Mouse (Mus musculus) adrenal gland, adult (tissue): ENCODE data around the gene Gm20481.
"Not testable (repeated sequence)": the region's sequence is repeated elsewhere in the genome, so short reads cannot be mapped to it uniquely, and the experiment has no call there.

ENCODE experiments used
- DNase-seq, 2 experiments: peaks; one replicate each; pipeline ENCODE4 v3.0.0; 2022 to 2023; ENCODE audit warnings: low spot score in 1 of 2; ENCODE audit not compliant: inconsistent age in 2 of 2

Gene Gm20481

DNA sequence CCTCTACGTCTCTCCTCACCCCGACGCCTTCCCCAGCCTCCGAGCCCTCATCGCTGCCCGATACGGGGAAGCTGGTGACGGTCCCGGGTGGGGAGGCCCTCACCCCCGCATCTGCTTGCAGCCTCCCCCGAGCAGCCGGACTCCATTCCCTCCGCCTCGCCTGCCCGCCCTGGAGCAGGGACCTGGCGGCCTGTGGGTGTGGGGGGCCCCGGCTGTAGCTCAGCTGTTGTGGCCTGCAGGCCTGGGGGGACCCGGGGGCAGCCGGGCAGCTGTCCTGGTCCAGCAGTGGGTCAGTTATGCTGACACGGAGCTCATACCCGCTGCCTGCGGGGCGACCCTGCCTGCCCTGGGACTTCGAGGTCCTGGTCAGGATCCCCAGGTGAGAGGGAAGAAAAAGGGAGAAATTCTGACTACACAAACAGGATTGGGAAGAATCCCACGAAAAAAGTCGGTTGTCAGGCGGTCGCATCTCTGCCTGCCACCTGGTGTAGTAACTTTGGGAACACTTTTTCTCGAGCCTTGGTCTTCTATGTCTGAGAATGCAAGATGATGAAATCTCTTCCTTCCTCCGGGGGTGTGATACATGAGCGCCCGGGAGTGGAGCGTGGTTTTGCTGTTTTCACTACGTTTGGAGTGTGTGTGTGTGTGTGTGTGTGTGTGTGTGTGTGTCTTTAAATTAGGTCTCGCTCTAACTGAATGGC, 31.9 kb downstream of the Gm20481 start:
- no peak for DNase-seq

DNA sequence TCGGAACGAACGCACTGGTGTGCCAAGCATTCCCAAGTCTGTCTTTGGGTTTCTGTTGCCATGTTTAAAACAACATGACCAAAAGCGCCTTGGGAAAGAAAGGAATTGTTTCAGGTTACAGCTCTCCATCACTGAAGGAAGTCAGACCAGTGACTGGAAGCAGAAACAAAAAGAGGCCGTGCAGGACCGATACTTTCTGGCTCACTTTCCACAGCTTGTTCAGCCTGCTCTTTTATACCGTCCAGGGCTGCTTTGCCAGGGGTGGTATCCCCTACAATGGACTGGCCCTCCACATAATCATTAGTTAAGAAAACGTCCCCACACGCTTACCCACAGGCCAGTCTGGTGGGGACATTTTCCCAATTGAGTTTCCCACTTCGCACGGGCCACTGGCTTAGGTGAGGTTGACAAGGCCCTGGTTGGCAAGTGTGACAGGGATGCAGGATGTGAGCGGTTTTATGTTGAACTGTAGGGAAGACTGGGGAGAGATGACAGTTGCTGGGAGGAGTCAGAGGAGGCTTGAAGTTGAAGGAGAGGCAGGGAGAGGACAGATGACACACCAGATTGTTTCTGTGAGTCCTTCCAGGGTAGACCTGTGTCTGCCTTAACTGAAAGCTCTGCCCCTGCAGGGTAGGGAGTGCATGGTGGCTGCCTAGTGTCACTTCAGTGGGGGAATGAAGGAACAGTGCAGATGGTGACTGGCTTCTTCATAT, 32.6 kb downstream of the Gm20481 start:
- DNase-seq: no peak

DNA sequence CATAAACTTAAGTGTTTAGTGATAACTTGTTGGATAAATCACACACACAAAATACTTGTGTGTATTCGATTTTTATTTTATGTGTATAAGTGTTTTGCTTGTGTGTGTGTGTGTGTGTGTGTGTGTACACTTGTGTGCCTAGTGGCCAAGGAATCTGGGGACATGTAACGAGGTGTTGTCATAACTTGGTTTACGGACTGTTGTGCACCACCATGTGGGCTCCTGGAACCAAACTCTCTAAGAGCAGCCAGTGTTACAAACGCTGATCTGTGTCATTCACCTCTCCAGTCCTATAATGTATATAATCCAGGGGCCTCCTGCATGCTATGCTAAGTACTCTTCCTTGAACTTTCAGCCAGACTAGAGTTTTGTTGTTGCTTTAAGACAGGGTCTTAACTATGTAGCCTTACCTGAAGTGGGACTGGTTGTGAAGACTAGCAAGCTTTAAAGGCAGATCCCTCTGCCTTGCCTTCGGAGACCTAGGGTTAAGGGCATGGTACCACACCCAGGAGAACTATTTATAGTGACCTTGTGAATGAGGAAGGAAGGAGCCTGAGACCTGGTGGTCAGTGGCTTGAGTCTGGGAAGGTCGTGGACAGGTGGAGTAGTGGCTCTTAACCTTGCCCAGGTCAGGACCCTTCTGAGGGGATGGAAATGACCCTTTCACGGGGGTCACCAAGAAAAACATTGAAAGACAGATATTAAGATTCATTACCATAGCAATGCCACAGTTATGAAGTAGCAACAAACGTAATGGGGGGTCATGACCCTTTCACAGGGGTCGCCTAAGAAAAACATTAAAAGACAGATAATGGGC, 33.5 kb downstream of the Gm20481 start:
- no peak for DNase-seq

DNA sequence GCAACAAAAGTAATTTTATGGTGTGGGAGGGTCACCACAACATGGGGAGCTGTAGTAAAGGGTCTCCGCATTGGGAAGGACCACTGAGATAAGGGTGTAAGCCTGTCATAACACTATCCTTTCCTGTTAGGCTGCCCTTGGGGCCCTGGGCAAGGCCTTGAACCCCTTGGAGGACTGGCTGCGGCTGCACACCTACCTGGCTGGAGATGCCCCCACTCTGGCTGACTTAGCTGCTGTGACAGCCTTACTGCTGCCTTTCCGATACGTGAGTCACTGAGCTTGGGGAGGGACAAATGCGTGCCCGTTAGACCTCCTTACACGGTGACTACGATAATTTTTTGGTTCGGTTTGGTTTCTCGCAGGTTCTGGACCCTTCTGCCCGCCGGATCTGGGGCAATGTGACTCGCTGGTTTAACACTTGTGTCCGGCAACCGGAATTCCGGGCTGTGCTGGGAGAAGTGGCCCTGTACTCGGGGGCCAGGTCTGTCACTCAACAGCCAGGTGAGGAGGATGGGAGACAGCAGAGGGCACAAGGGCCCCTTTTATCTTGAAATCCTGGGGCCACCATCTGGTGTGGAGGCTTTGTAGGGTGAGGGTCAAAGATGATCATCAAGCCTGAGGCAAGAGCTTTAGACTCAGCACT, 34.5 kb downstream of the Gm20481 start:
- DNase-seq: no peak

DNA sequence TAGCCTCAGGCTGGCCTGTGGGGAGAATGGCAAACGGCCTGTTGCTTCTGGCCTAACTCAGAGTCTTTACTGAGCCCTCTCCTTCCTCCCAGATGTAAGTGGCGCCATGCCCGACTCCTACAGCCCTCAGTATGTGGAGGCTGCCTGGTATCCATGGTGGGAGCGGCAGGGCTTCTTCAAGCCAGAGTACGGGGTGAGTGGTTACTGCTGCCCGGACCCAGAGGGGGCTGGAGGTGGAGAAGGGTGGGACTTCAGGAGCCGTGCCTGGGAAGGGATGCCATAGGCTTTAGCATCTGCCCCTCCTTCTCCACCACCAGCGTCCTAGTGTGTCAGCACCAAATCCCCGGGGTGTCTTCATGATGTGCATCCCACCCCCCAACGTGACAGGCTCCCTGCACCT, 35.4 kb downstream of the Gm20481 start:
- no peak for DNase-seq

DNA sequence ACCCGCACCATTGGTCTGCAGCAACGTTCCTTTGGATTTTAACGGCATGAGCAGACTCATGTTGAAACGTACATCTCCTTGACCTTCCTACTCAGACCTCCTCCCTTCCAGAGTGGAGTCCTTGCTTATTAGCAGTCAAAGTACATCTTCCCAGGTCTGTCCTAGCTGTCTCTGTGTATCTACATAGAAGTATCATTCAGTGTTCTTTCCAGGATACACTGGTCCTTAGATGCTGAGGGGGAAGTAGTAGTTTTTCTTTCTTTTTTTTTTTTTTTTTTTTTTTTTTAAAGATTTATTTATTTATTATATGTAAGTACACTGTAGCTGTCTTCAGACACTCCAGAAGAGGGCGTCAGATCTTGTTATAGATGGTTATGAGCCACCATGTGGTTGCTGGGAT, 36.2 kb downstream of the Gm20481 start:
- not testable (repeated sequence) for DNase-seq

DNA sequence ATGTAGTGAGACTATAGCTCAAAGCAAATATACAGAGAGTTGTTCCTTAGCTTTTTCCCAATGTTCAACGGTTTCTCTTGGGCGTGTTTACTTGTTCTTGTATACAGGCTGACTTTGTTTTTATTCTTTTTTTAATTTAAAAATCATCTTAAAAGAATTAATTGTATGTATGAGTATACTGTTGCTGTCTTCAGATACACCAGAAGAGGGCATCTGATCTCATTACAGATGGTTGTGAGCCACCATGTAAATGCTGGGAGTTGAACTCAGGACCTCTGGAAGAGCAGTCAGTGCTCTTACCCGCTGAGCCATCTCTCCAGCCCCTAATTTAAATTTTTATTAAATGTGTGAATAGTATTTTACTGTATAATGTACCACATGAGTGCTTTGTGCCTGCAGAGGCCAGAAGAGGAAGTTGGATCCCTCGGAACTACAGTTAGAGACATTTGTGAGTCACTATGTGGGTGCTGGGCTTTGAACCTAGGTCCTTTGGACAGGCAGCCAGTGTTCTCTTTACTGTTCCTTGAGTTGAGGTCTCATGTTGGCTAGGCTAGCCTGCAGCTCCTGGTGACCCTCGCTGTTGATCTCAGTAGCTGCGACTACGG, 37.8 kb downstream of the Gm20481 start:
- DNase-seq: no peak

DNA sequence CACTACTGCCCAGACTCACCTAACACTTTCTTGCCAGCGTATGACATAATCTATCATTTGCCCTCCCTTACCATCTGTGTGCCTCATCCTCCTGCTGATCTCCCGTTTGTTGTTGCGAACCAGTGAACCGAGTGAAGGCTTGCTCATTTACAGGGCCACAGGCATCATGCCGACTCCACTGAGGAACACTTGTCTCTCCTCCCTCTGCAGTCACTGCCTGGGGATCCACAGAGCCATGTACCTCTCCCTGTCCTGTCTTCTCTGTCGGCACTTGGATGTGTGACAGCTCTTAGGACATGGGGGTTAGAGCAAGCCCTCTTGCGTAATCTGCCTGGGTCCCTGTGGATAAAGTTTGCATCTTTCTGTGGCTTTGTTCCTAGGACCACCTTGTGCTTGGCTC, 39.9 kb downstream of the Gm20481 start:
- no peak for DNase-seq

DNA sequence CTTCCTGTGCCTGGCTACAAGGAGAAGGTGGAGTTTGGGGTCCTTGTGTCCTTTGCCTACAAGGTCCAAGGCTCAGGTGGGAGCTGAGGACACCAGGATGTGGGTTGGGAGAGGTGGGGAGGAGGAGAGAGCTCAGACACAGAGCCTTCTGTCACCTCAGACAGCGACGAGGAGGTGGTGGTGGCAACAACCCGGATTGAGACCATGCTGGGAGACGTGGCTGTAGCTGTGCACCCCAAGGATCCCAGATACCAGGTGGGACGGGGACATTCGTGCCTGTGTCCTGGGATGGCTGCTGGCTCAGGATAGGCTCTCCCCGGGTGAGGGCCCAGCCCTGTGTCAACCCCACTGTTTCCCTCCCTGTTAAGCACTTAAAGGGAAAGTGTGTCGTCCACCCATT, 41.7 kb downstream of the Gm20481 start:
- no peak for DNase-seq

DNA sequence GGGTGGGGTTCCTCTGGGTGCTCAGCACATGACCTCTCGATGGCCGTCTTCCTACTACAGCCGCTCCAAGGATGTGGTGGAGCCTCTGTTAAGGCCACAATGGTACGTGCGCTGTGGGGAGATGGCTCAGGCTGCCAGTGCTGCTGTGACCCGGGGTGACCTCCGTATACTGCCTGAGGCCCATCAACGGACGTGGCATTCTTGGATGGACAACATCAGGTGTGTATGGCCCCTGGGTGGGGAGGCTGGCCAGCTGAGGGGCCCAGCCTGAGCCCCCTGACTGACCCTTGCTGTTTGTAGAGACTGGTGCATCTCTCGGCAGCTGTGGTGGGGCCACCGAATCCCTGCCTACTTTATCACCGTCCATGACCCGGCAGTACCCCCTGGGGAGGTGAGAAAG, 42.7 kb downstream of the Gm20481 start:
- DNase-seq: no peak

DNA sequence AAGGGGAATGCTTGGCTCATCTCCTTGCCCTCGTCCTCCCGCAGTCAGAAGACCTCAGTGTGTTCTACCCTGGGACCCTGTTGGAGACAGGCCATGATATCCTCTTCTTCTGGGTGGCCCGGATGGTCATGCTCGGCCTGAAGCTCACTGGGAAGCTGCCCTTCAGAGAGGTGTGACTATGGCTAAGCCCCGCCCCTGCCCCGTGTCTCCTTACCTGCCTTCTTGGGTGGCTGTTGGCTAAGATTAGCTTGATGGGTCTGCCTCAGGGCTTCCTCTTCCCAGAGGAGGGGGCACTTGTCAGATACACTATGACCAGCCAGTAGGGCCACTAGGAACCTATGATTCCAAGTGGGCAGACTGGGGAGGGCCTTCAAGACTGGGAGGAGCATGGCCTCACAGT, 43.5 kb downstream of the Gm20481 start:
- DNase-seq: no peak

DNA sequence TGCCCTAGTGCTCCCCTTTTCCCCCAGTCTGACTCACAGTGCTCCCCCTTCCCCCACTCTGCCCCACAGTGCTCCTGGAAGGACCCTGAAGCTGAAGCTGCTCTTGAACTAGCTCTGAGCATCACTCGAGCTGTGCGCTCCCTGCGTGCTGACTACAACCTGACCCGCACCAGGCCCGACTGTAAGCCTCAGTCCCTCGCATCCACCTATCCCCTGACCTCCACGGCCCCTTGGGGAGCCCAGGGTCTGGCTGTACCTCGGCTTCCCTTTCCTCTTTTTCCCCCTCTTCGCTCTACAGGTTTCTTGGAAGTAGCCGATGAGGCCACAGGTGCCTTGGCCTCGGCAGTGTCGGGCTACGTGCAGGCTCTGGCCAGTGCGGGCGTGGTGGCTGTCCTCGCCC, 45.6 kb downstream of the Gm20481 start:
- DNase-seq: no peak

DNA sequence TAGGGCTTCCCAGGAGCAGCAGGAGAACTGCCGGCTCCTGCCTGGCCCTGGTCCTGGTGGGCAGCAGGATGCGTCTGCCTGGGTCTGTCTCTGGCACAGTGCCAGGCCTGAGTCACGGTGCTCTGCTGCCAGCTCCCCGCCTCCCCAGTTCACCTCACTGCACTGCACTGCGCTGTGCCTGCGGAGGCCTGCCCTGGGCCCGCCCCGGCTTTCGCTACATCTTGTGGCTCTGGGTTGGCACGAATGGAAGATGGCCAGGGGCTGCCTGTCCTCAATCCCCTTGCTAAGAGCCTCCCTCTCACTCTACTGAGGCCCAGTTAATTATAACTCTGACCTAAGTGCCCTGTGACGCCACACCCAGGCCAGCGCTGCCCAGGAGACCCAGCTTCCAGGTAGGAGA, 46.7 kb downstream of the Gm20481 start, which contains the start of gene Vwa7:
TSS of gene Vwa7 (plus strand) at position 204 of the 400 bp plus-strand sequence.
- DNase-seq: peak; percentile 64 to 74

DNA sequence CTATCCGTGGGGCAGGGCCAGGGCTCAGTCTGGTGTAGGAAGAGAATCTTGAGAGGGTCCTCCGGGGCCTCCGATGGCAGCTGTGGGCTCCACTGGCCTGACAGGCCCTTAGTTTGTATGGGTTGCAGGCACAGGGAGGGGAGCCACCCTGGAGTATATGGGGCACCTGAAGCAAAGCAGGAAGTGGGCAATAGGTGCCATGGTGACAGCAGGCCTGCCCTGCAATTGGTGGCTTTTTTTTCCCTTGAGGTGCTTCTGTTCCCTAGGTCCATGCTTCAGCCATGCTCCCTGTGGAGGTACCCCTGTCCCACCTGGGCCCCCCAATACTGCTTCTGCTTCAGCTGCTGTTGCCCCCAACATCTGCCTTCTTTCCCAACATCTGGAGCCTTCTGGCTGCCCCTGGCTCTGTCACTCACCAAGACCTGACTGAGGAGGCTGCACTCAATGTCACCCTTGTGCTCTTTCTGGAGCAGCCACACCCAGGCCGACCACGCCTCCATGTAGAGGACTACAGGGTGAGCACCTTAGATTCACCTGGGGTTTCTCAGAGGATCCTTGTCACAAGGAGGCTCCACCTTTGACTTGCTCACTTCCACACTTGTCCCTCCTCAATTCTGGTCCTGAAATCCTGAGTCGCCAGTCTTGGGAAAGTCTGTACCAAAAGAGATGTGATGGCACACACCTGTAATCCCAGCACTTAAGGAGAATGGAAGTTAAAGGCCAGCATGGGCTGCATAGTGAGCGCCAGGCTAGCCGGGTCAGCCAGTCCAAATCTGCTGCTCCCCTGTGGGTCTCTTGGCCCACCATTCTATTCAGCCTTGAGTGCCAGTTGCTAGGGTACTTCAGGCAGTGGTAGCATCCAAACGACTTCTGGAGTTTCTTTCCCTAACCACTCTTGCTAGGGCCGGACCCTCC, 47.3 kb downstream of the Gm20481 start:
- no peak for DNase-seq

DNA sequence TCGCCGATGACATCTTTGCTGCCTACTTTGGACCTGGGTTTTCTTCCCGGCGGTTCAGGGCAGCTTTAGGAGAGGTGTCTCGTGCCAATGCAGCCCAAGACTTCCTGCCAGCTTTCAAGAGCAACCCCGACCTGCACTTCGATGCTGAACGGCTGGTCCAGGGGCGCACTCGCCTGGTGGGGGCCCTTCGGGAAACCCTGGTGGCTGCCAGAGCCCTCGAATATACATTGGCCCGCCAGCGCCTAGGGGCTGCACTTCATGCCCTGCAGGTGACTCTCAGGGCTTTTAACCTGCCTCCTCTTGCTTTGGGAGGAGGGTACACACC, 48.0 kb downstream of the Gm20481 start:
- DNase-seq: no peak

DNA sequence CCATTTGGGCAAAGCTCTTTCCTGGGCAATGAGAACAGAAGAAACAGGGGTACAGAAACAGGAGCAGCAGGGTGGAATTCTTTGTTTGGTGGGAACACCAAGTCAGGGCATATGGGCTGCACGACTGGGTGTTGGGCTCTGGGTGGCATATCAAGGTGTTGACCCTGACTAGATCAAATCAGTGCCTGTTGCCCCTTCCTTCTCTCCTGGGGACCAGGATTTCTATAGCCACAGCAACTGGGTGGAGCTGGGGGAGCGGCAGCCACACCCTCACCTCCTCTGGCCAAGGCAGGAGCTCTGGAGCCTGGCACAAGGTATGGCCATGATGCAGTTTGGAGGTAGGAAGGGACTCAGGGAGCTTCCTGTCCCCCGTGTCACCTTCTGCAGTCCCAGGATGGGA, 48.5 kb downstream of the Gm20481 start:
- no peak for DNase-seq

DNA sequence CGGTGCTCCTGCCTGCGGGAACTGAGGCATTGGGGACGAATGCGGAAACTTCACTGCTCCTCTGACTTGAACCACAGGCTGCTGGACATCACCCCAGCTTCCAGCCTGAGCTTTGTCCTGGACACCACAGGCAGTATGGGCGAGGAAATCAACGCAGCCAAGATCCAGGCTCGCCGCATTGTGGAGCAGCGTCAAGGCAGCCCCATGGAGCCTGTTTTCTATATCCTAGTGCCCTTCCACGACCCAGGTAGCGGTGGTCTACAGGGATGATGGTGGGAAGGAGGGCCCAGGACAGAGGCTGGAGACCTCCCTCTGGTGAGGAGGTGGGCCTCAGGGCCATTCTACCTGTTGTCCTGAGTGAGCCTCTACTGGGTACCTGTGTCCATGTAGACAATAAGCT, 50.2 kb downstream of the Gm20481 start:
- DNase-seq: no peak

DNA sequence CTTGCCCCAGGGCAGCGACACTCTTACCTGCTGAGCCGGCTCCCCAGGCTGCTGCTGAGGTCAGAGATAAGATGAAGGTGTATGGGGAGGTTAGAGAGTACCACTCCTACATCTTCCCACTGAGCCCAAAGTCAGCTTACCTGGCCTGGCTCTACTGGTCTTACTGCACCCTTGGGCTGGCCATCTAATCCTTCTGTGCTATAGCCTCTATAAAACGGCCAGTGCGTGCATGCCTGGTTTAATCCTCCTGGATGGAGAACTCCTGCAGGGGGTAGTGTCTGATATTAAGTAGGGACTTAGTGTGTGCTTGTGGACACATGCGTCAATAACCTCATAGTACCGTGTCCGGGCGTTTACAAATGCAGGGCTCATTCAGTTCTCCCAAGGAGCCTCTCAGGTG, 50.8 kb downstream of the Gm20481 start:
- no peak for DNase-seq

DNA sequence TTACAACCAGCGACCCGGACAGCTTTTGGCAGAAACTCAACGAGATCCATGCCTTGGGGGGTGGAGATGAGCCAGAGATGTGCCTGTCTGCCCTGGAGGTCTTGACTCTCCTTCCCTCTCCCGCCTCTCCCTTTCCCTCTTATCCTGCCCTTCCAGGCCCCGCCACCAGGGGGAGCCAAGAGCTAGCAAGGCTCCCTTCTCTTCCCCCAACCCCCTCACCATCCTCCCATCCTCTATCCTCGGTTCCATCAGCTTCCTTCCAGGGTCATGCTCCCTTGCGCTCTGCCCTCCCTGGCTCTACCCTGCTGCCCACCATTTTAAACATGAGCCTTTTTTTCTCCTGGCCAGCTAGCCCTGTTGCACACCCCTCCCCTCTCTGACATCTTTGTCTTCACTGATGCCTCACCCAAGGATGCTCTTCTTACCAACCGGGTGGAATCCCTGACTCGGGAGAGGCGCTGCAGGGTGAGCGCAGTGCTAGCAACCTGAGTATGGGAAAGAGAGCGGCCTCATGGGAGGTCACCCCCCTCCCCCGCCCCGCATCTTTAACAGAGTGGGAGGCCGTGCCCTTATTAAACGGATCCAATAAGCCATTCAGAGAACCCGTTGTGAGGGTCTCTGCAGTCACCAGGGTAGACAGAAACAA, 51.6 kb downstream of the Gm20481 start:
- DNase-seq: peak; percentile 84 to 95
